Mouse (Mus musculus): Measurements from ENCODE around the gene Nfkbid. TPM values are rescaled to one million over a fixed set of nuclear protein-coding genes. Genes with fewer than 3 reads are reported as not detected.

Nfkbid gene
- total and polyA plus RNA-seq, 3 experiments = 144 to 197 (median 161) TPM

DNA sequence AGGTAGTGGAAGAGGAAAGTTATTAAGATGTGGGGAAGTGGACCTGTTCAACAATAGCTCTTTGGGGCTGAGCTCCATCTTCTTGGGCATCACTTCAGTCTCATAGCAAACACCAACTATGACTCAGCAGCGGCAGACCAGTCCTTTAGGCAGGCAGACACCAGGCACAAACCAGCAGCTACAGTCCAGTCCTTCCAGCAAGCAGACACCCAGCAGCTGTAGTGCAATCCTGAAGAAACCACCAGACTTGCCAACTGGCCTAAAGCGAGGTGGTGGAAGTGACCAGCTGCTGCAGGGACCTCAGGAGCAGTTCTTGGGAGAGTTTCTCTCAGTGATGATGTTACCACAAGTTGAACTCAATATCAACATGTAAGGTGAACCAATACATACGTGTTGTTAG, 12.9 kb upstream of the Nfkbid start:
- dilution Hi-C loops (cut with MboI; ENCODE audit: extremely low pct_ligation_motif_present, extremely low pct_unique_long_range_greater_than_20kb, low sequenced_read_pairs) (no loop called here), in situ Hi-C loops (cut with MboI; ENCODE audit: low pct_ligation_motif_present, low pct_unique_long_range_greater_than_20kb, low sequenced_read_pairs) (no loop called here)
- TF ChIP-seq MAZ (IDR thresholded peaks at IDR 0.05; ENCODE audit: low read depth, low read length) (no peak), MYC (IDR thresholded peaks at IDR 0.05; ENCODE audit: low read depth, low read length) (no peak), MEF2A (IDR thresholded peaks at IDR 0.05; ENCODE audit: borderline replicate concordance, low read depth, low read length) (no peak), PAX5 (IDR thresholded peaks at IDR 0.05; ENCODE audit: low read length) (no peak), EP300 (IDR thresholded peaks at IDR 0.05; ENCODE audit: low read length) (no peak), HCFC1 (IDR thresholded peaks at IDR 0.05; ENCODE audit: low read depth, low read length) (no peak), BHLHE40 (IDR thresholded peaks at IDR 0.05; ENCODE audit: low read depth, low read length) (no peak), ELF1 (IDR thresholded peaks at IDR 0.05; ENCODE audit: low read depth, low read length) (no peak), MAFK (IDR thresholded peaks at IDR 0.05; ENCODE audit: insufficient replicate concordance, low read length) (no peak), CTCF (conservative IDR thresholded peaks at IDR 0.05 in 1 of 2, IDR thresholded peaks at IDR 0.05 in 1 of 2; ENCODE audit: low read depth in 2 of 2, low read length in 2 of 2) (no peak)
- Histone ChIP-seq H3K4me1 (ENCODE audit: control insufficient read depth in 1 of 2, insufficient read depth in 2 of 2) (peaks cover 17 to 44% of the 10 kb centered on the region in 2 experiments), H3K9ac (ENCODE audit: insufficient read depth, low read depth) (no peak overlapping the region), H3K9me3 (replicated peaks; ENCODE audit: low read length) (peaks cover 2% of the 10 kb centered on the region), H3K4me3 (replicated peaks in 1 of 3; ENCODE audit: low read depth in 2 of 3, low read length in 2 of 3, poor library complexity in 1 of 3) (no peak overlapping the region), H3K4me2 (ENCODE audit: insufficient read depth, low read depth, poor library complexity, severe bottlenecking) (no peak overlapping the region), H3K36me3 (replicated peaks in 1 of 2; ENCODE audit: control insufficient read depth in 1 of 2, insufficient read depth in 1 of 2, low read length in 1 of 2) (no peaks in the 10 kb centered on the region), H3K27me3 (replicated peaks) (no peaks in the 10 kb centered on the region), H3K27ac (ENCODE audit: insufficient read depth, low read depth) (no peak overlapping the region), H3K79me2 (replicated peaks; ENCODE audit: control insufficient read depth, extremely low read depth, insufficient read depth, poor library complexity, severe bottlenecking) (no peaks in the 10 kb centered on the region)
- no peak for DNase-seq (ENCODE audit: extremely low read depth)

DNA sequence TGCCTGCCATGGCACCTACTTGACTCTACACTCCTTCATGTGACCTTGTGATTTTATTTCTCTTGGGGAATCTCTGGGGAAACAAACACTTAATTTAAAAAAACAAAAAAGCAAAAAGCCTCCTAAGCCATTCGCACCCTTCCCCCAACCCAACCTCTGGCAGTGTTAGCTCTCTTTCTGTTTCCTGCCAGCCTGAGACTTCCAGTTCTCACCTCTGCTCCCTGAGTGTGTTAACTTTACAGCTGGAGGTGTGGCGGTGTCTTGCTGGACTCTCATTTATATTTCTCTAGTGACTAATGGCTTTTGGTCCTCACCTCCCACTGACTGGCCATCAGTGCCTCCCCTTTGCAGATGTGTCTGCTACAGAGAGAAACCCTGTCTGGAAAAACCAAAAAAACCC, 11.7 kb upstream of the Nfkbid start:
- Histone ChIP-seq H3K36me3 (replicated peaks in 1 of 2; ENCODE audit: control insufficient read depth in 1 of 2, insufficient read depth in 1 of 2, low read length in 1 of 2) (no peaks in the 10 kb centered on the region), H3K4me3 (replicated peaks in 1 of 3; ENCODE audit: low read depth in 2 of 3, low read length in 2 of 3, poor library complexity in 1 of 3) (no peak overlapping the region), H3K27me3 (replicated peaks) (no peaks in the 10 kb centered on the region), H3K79me2 (replicated peaks; ENCODE audit: control insufficient read depth, extremely low read depth, insufficient read depth, poor library complexity, severe bottlenecking) (no peaks in the 10 kb centered on the region), H3K27ac (ENCODE audit: insufficient read depth, low read depth) (no peak overlapping the region), H3K9me3 (replicated peaks; ENCODE audit: low read length) (peaks cover 2% of the 10 kb centered on the region), H3K4me1 (ENCODE audit: control insufficient read depth in 1 of 2, insufficient read depth in 2 of 2) (peaks cover 17 to 50% of the 10 kb centered on the region in 2 experiments), H3K4me2 (ENCODE audit: insufficient read depth, low read depth, poor library complexity, severe bottlenecking) (no peak overlapping the region), H3K9ac (ENCODE audit: insufficient read depth, low read depth) (no peak overlapping the region)
- DNase-seq (ENCODE audit: extremely low read depth) = no peak
- dilution Hi-C loops (cut with MboI; ENCODE audit: extremely low pct_ligation_motif_present, extremely low pct_unique_long_range_greater_than_20kb, low sequenced_read_pairs) = no loop called here
- no peak for TF ChIP-seq PAX5 (IDR thresholded peaks at IDR 0.05; ENCODE audit: low read length)
- no peak for TF ChIP-seq ELF1 (IDR thresholded peaks at IDR 0.05; ENCODE audit: low read depth, low read length)
- no peak for TF ChIP-seq MAFK (IDR thresholded peaks at IDR 0.05; ENCODE audit: insufficient replicate concordance, low read length)
- TF ChIP-seq ZKSCAN1 (IDR thresholded peaks at IDR 0.05; ENCODE audit: borderline replicate concordance, low read depth, low read length) = no peak
- no peak for TF ChIP-seq ETS1 (conservative IDR thresholded peaks at IDR 0.05; ENCODE audit: low read depth, low read length)
- TF ChIP-seq CHD2 (IDR thresholded peaks at IDR 0.05; ENCODE audit: low read length) = no peak
- TF ChIP-seq CTCF (conservative IDR thresholded peaks at IDR 0.05 in 1 of 2, IDR thresholded peaks at IDR 0.05 in 1 of 2; ENCODE audit: low read depth in 2 of 2, low read length in 2 of 2) = no peak
- TF ChIP-seq JUND (conservative IDR thresholded peaks at IDR 0.05; ENCODE audit: low read depth, low read length) = no peak
- no peak for TF ChIP-seq SIN3A (IDR thresholded peaks at IDR 0.05; ENCODE audit: low read length)
- in situ Hi-C loops (cut with MboI; ENCODE audit: low pct_ligation_motif_present, low pct_unique_long_range_greater_than_20kb, low sequenced_read_pairs) = no loop called here
